Mouse (Mus musculus) limb, embryonic 14.5 days (tissue): ENCODE data around the gene Dscaml1. TPM values are rescaled to one million over a fixed set of nuclear protein-coding genes. Genes with fewer than 3 reads are reported as not detected.

Experiments
- ATAC-seq: fragments of 200-750 bp; cut with Nextera tagmentation; 2 replicates; pipeline ENCODE4 v1.8.0; 2017; ENCODE audit warnings: low read depth, moderate number of reproducible peaks, moderate TSS enrichment; ENCODE audit not compliant: low FRiP score
- DNase-seq: peaks from one replicate; pipeline ENCODE4 v3.0.0-alpha.2; 2015; ENCODE audit warnings: low spot score
- H3K27ac ChIP-seq: fragments of 300-500 bp; sonication (generic); replicated peaks from 2 replicates; pipeline ENCODE4 v1.5.1; 2014; ENCODE audit warnings: low read depth, mild to moderate bottlenecking, low read length, moderate library complexity, mixed read lengths
- H3K27me3 ChIP-seq: fragments of 300-500 bp; sonication (generic); 2 replicates; pipeline ENCODE4 v1.6.1; 2014; ENCODE audit warnings: low read length, mixed read lengths; ENCODE audit not compliant: control insufficient read depth, insufficient read depth
- H3K36me3 ChIP-seq: fragments of 300-500 bp; sonication (generic); 2 replicates; pipeline ENCODE4 v1.6.1; 2014; ENCODE audit warnings: mild to moderate bottlenecking, low read length, moderate library complexity, mixed read lengths; ENCODE audit not compliant: control insufficient read depth, insufficient read depth
- H3K4me1 ChIP-seq: fragments of 300-500 bp; sonication (generic); 2 replicates; pipeline ENCODE4 v1.6.1; 2014; ENCODE audit warnings: antibody characterized with exemption, low read length, mixed read lengths; ENCODE audit not compliant: control insufficient read depth, insufficient read depth
- H3K4me2 ChIP-seq: fragments of 300-500 bp; sonication (generic); replicated peaks from 2 replicates; pipeline ENCODE4 v1.6.1; 2014; ENCODE audit warnings: low read depth, mild to moderate bottlenecking, low read length, moderate library complexity; ENCODE audit not compliant: severe bottlenecking
- H3K4me3 ChIP-seq: fragments of 300-500 bp; sonication (generic); replicated peaks from 2 replicates; pipeline ENCODE4 v1.5.1; 2014; ENCODE audit warnings: low read length
- H3K9ac ChIP-seq: fragments of 300-500 bp; sonication (generic); 2 replicates; pipeline ENCODE4 v1.6.1; 2014; ENCODE audit warnings: mild to moderate bottlenecking, low read depth, low read length, moderate library complexity; ENCODE audit not compliant: severe bottlenecking
- H3K9me3 ChIP-seq: fragments of 300-500 bp; sonication (generic); 2 replicates; pipeline ENCODE4 v1.6.1; 2016; ENCODE audit warnings: low read length; ENCODE audit not compliant: control insufficient read depth
- POLR2A ChIP-seq: fragments of 200-500 bp; IDR thresholded peaks from 2 replicates; pipeline ENCODE4 v1.8.0; 2012; ENCODE audit warnings: inconsistent platforms, mild to moderate bottlenecking, moderate library complexity, borderline replicate concordance; ENCODE audit not compliant: insufficient read depth, insufficient read length; ENCODE audit errors: extremely low read depth
- WGBS: fragments of 180-500 bp; shearing (Covaris S2); extraction: QIAGEN DNeasy Blood & Tissue Kit; methylation state at CpG from one replicate; pipeline ENCODE4 v1.1.7; 2014; 5-methylcytosine and 5-hydroxymethylcytosine counted together
- polyA plus RNA-seq, 2 experiments: library from polyadenylated mRNA; depleted of rRNA in 1 of 2; stranded (reverse) in 1 of 2; unstranded in 1 of 2; fragments of >200 nt; fragmentation: Nextera tagmentation in 1 of 2; extraction: Ambion mirVana in 1 of 2; gene quantifications; 2 replicates each; pipeline versions ENCODE4 v1.2.1 to v1.2.3; 2012 to 2014

Gene Dscaml1
- polyA plus RNA-seq, 2 experiments: 0.43 to 1.0 TPM

DNA sequence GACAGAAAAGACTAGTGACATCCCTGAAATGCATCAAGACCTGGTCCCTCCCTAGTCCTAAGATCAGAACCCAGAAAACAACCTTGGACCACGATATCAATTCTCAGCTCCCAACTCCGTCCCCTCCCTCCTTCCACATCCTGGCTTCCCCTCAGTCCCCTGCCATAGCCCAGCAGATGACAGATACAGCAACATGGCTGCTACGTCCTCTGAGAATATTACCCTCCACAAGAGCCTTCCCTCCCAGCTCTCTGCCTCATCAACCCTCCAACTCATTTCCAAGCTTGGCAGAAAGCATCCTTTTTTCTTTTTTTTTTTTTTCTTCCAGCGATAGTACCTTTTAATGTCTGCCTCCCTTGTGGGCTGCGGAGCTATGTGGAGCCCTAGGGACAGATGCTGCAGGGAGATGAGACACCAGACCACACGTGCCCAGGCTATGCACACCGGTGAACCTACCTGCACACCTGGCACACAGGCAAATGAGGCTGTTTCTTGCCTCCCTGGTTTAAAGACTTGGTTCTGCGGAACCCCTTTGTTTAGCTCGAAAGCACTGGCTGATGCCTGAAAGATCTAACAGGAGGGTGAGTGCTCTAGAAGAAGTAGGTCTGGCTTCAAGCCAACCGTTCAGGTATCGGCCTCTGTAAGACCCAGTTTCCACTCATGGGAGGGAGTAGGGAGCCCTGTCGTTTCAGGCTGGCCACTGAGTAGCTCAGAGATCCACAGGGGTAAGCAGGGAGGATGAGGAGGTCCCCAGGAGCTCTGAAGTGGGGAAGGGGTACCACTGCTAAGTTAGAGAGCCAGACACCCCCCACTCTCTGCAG lies 357.0 kb downstream of the Dscaml1 start:
- H3K36me3 ChIP-seq: peaks cover 37% of the 10 kb centered on the region
- DNase-seq: no peak
- 80% methylated on average over 12 of the region's 12 CpGs for WGBS

DNA sequence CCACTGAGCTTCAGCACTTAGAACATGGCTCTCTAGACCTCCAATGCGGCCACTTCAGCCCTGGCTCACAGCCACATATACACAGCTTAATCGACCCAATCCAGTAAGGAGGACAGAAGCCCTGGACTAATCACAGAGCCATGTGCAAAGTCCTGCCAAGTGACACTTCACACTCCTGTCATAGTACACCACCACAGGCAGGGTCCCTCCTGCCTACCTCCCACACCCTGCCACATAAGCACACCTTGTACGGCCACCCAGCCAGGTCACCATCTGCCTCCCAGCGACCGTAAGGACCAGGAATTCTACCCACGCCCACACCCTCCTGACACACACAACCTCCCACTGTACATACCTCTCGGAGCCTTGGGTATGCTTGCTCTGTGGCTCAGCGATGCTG lies 360.6 kb downstream of the Dscaml1 start:
- Histone ChIP-seq H3K4me1 (0 out of 2 replicates have a peak, but pooled peaks cover 2% of the 10 kb centered on the region), H3K36me3 (peaks cover 39% of the 10 kb centered on the region), H3K9ac (no peak overlapping the region), H3K4me2 (no peak overlapping the region), H3K27ac (no peak overlapping the region), H3K9me3 (no peaks in the 10 kb centered on the region), H3K27me3 (no peaks in the 10 kb centered on the region), H3K4me3 (no peak overlapping the region)
- WGBS: 92% methylated on average over 8 of the region's 8 CpGs
- no peak for ATAC-seq
- no peak for DNase-seq
- TF ChIP-seq POLR2A: no peak

More for the DNA sequence above, 357.0 kb downstream of the Dscaml1 start:
- H3K9ac ChIP-seq: no peak overlapping the region
- H3K4me2 ChIP-seq: no peak overlapping the region
- ATAC-seq: no peak
- H3K4me3 ChIP-seq: no peak overlapping the region
- 0 out of 2 replicates have a peak, but pooled peaks cover 2% of the 10 kb centered on the region for H3K4me1 ChIP-seq
- no peaks in the 10 kb centered on the region for H3K9me3 ChIP-seq
- TF ChIP-seq POLR2A: no peak
- no peak overlapping the region for H3K27ac ChIP-seq
- H3K27me3 ChIP-seq: no peaks in the 10 kb centered on the region

DNA sequence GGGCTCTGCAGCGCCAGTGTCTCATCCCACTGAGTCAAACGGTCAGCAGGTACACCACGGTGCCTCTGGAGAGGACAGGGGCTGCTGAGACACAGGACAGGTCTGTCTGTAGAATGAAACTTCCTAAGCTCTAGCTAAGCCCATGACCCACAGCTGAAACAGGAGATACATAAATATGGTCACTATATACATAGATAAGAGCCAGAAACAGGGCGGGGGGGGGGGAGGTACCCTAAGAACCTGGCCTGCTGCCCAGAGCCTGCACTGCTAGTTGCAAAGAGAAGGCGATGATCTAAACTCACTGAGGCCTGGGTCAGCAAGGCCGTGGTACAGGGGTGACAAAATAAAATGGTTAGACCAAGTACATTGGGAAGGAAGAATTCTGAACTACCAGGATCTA lies 361.1 kb downstream of the Dscaml1 start:
- DNase-seq: no peak
- no peak overlapping the region for H3K9ac ChIP-seq
- H3K9me3 ChIP-seq: no peaks in the 10 kb centered on the region
- 89% methylated on average over 6 of the region's 6 CpGs for WGBS
- H3K4me2 ChIP-seq: no peak overlapping the region
- H3K27ac ChIP-seq: no peak overlapping the region
- no peak overlapping the region for H3K4me3 ChIP-seq
- TF ChIP-seq POLR2A: no peak
- H3K36me3 ChIP-seq: peaks cover 44% of the 10 kb centered on the region
- H3K4me1 ChIP-seq: 0 out of 2 replicates have a peak, but pooled peaks cover 2% of the 10 kb centered on the region
- no peak for ATAC-seq
- H3K27me3 ChIP-seq: no peaks in the 10 kb centered on the region

DNA sequence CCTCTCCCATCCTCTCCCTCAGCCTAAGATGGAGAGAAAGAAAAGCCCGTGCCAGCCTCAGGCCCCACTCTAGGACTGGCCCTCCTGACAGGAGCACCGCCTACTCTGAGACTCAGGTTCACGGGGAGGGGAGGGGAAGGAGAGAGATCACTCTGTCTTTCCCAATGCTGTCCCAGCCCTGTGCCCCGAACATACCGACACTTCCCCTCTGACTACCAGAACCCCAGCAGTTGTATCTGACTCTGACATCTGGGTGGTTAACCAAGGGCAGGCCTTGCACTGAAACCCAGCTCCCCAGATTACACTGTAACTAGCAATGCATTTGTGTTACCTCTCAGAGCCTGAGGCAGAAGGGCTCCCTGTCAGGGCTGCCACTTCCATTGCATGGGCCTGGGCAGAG lies 362.0 kb downstream of the Dscaml1 start:
- WGBS: 67% methylated on average over 5 of the region's 5 CpGs
- Histone ChIP-seq H3K27ac (no peak overlapping the region), H3K4me2 (no peak overlapping the region), H3K36me3 (peaks cover 40% of the 10 kb centered on the region), H3K4me1 (0 out of 2 replicates have a peak, but pooled peaks cover 2% of the 10 kb centered on the region), H3K4me3 (no peak overlapping the region), H3K27me3 (no peaks in the 10 kb centered on the region), H3K9me3 (no peaks in the 10 kb centered on the region), H3K9ac (no peak overlapping the region)
- DNase-seq (no peak), ATAC-seq (no peak)
- no peak for TF ChIP-seq POLR2A

DNA sequence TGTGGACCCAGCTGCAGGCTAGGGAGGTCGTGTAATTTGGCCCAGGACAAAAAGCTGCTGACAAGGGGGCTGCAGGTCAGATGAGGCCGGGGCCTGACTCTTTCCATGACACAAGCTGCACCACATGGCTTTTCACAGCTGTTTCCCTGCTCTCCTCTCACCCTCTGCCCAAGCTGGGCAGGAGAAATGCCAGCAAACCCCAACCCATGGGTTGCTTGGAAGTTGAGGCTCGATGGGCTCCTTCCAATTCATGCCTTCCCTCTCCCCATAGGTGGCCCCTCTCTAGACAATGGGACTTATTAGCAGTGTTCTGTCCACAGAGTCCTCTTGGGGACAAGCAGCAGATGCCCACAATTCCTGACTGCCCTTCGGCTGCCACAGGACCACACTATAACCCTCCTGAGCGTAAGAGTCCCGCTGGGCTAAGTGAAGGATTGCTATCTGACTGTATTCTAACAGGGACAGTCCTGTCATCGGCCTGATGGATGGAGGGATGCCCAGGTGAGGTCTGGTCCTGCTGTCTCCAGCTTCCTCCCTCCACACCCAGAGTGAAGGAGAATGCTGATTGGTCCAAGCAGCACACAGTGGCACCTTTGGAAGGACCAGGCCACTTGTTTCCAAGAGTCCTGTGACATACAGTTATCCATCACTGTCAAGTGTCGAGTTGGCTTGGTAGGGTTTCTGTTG lies 365.2 kb downstream of the Dscaml1 start:
- Histone ChIP-seq H3K27me3 (no peaks in the 10 kb centered on the region), H3K9me3 (no peaks in the 10 kb centered on the region), H3K36me3 (peaks cover 36% of the 10 kb centered on the region; the same call in 1 of the 2 replicates), H3K9ac (no peak overlapping the region), H3K4me1 (no peaks in the 10 kb centered on the region), H3K4me2 (no peak overlapping the region), H3K4me3 (no peak overlapping the region), H3K27ac (no peak overlapping the region)
- TF ChIP-seq POLR2A: no peak
- 81% methylated on average over 8 of the region's 8 CpGs for WGBS
- ATAC-seq (no peak), DNase-seq (no peak)
